Mouse (Mus musculus) lung, postnatal 4 days (tissue): ENCODE measurements at regions not wholly inside any gene's neighbourhood (a gene's known extent, or its start where the extent isn't known, plus 50 kb on each side); places are given as distances from the start of the nearest gene placed in this dataset.

ENCODE experiments used
- DNase-seq, 2 experiments: peaks; one replicate each; pipeline ENCODE4 v3.0.0; 2021

- no peak for DNase-seq
These were observed 128.6 kb upstream of the Foxa2 start for GRCm38 (mm10) chr2:148175251-148175927.

- DNase-seq, result no peak
These were observed 133.5 kb upstream of the Foxa2 start for GRCm38 (mm10) chr2:148180245-148180644.

- no peak for DNase-seq
These were observed 134.7 kb upstream of the Foxa2 start for GRCm38 (mm10) chr2:148181518-148181917.

- no peak for DNase-seq
These were observed 135.8 kb upstream of the Foxa2 start for GRCm38 (mm10) chr2:148182492-148183052.

- peak in 1 of 2 experiments; percentile 20 for DNase-seq
These were observed 138.0 kb upstream of the Foxa2 start for GRCm38 (mm10) chr2:148184801-148185212.

GRCm38 (mm10) chr2:148186363-148186991 is 139.7 kb upstream of the Foxa2 start:
- no peak for DNase-seq

GRCm38 (mm10) chr2:148188865-148189264 is 142.1 kb upstream of the Foxa2 start:
- DNase-seq, result no peak

GRCm38 (mm10) chr2:148189287-148189686 is 142.5 kb upstream of the Foxa2 start:
- DNase-seq, result no peak

- peak; percentile 13 to 40 for DNase-seq
These were observed 146.2 kb upstream of the Foxa2 start for GRCm38 (mm10) chr2:148192946-148193345.

GRCm38 (mm10) chr2:148197375-148198015 is 150.7 kb upstream of the Foxa2 start:
- peak in 1 of 2 experiments; percentile 6 for DNase-seq

- peak in 1 of 2 experiments; percentile 29 for DNase-seq
These were observed 159.9 kb upstream of the Foxa2 start for GRCm38 (mm10) chr2:148206633-148207032.

- DNase-seq, result no peak
These were observed 164.0 kb upstream of the Foxa2 start for GRCm38 (mm10) chr2:148210813-148211212.

- DNase-seq, result no peak
These were observed 170.4 kb upstream of the Foxa2 start for GRCm38 (mm10) chr2:148217136-148217535.

- no peak for DNase-seq
These were observed 161.3 kb upstream of the Sstr4 start for GRCm38 (mm10) chr2:148233691-148234300.

GRCm38 (mm10) chr2:148237121-148237520 is 158.0 kb upstream of the Sstr4 start:
- no peak for DNase-seq

GRCm38 (mm10) chr2:148239046-148239445 is 156.1 kb upstream of the Sstr4 start:
- DNase-seq, result no peak

GRCm38 (mm10) chr2:148242242-148242641 is 152.9 kb upstream of the Sstr4 start:
- no peak for DNase-seq

GRCm38 (mm10) chr2:148245575-148245974 is 149.6 kb upstream of the Sstr4 start:
- DNase-seq, result no peak

- DNase-seq, result no peak
These were observed 144.2 kb upstream of the Sstr4 start for GRCm38 (mm10) chr2:148250902-148251301.

GRCm38 (mm10) chr2:148255662-148256061 is 139.5 kb upstream of the Sstr4 start:
- DNase-seq, result peak; percentile 9 to 37

GRCm38 (mm10) chr2:148264111-148264730 is 130.9 kb upstream of the Sstr4 start:
- DNase-seq, result no peak

- DNase-seq, result peak in 1 of 2 experiments; percentile 15
These were observed 115.9 kb upstream of the Sstr4 start for GRCm38 (mm10) chr2:148279200-148279599.

- no peak for DNase-seq
These were observed 104.8 kb upstream of the Sstr4 start for GRCm38 (mm10) chr2:148290326-148290725.
